Mouse (Mus musculus): ENCODE measurements around the gene Ang4.
"Not testable (repeated sequence)": the region's sequence is repeated elsewhere in the genome, so short reads cannot be mapped to it uniquely, and the experiment has no call there.

Gene Ang4

GRCm38 (mm10) chr14:51773490-51773889 lies at the start of gene Ang4:
Gene Ang4, minus strand, starts transcription at chr14:51773590.
- no peak for DNase-seq (ENCODE audit: low spot score in 2 of 2)

- no peak for DNase-seq (ENCODE audit: low spot score in 2 of 2)
Observed at GRCm38 (mm10) chr14:51799746-51800145, 26.4 kb upstream of the Ang4 start, which contains the start of gene AY358078. Gene AY358078, plus strand, starts transcription at chr14:51800046.

GRCm38 (mm10) chr14:51794106-51794505 lies 20.7 kb upstream of the Ang4 start:
- DNase-seq (ENCODE audit: low spot score in 2 of 2) = no peak

GRCm38 (mm10) chr14:51789196-51789595 lies 15.8 kb upstream of the Ang4 start:
- no peak for DNase-seq (ENCODE audit: low spot score in 2 of 2)

GRCm38 (mm10) chr14:51787061-51787460 lies 13.7 kb upstream of the Ang4 start:
- DNase-seq (ENCODE audit: low spot score in 2 of 2) = no peak

GRCm38 (mm10) chr14:51786335-51786734 lies 12.9 kb upstream of the Ang4 start:
- DNase-seq (ENCODE audit: low spot score in 2 of 2) = no peak

GRCm38 (mm10) chr14:51778865-51779481 lies 5.6 kb upstream of the Ang4 start:
- no peak for DNase-seq (ENCODE audit: low spot score in 2 of 2)

GRCm38 (mm10) chr14:51777791-51778190 lies 4.4 kb upstream of the Ang4 start:
- no peak for DNase-seq (ENCODE audit: low spot score in 2 of 2)

GRCm38 (mm10) chr14:51771378-51771777 lies 2.0 kb downstream of the Ang4 start:
- not testable (repeated sequence) for DNase-seq (ENCODE audit: low spot score in 2 of 2)

- DNase-seq (ENCODE audit: low spot score in 2 of 2) = no peak
Observed at GRCm38 (mm10) chr14:51755944-51756343, 17.4 kb downstream of the Ang4 start.

GRCm38 (mm10) chr14:51740347-51741170 lies 32.8 kb downstream of the Ang4 start:
- no peak for DNase-seq (ENCODE audit: low spot score in 2 of 2)

- peak in 1 of 2 experiments; percentile 8 for DNase-seq (ENCODE audit: low spot score in 2 of 2)
Observed at GRCm38 (mm10) chr14:51739150-51739993, 34.0 kb downstream of the Ang4 start.

- DNase-seq (ENCODE audit: low spot score in 2 of 2) = no peak
Observed at GRCm38 (mm10) chr14:51738411-51739149, 34.8 kb downstream of the Ang4 start.

GRCm38 (mm10) chr14:51737967-51738366 lies 35.4 kb downstream of the Ang4 start:
- DNase-seq (ENCODE audit: low spot score in 2 of 2) = no peak

GRCm38 (mm10) chr14:51717083-51717482 lies 56.3 kb downstream of the Ang4 start, which contains the start of gene Gm5800:
Gene Gm5800, minus strand, starts transcription at chr14:51717183.
- no peak for DNase-seq (ENCODE audit: low spot score in 2 of 2)
